Mouse (Mus musculus): ENCODE results near the gene Commd4. TPM values are rescaled to one million over a fixed set of nuclear protein-coding genes. Genes with fewer than 3 reads are reported as not detected.
A peak's percentile ranks its signal among the peaks of the same experiment; 100 is the strongest.

Commd4 gene
- polyA plus RNA-seq, 1 experiment = 97.6 TPM

- H3K27ac ChIP-seq (ENCODE audit: control insufficient read depth, insufficient read depth, low read depth, low read length, poor library complexity) = peak within 1 kb of the TSS; percentile 81
- no peaks in the 10 kb centered on the region; the same call in 1 of the 2 replicates for H3K4me1 ChIP-seq (ENCODE audit: control insufficient read depth, insufficient read depth, low read length)
- TF ChIP-seq CTCF (IDR thresholded peaks at IDR 0.05; ENCODE audit: control insufficient read depth, insufficient read depth, low read length) = 0 out of 2 replicates have a peak, but pooled peaks have one; percentile 12
- peak; percentile 82 for TF ChIP-seq POLR2A (IDR thresholded peaks at IDR 0.05; ENCODE audit: borderline replicate concordance, control insufficient read depth, low read depth, low read length)
- peak within 1 kb of the TSS; percentile 70 for H3K4me3 ChIP-seq (replicated peaks; ENCODE audit: control insufficient read depth, low read depth, low read length)
- WGBS = under 1% methylated on average over 27 of the region's 27 CpGs
Observed at GRCm38 (mm10) chr9:57148144-57148878, 9.8 kb downstream of the Commd4 start, which contains the start of gene Neil1. Gene Neil1, minus strand, starts transcription at chr9:57148305.

DNA sequence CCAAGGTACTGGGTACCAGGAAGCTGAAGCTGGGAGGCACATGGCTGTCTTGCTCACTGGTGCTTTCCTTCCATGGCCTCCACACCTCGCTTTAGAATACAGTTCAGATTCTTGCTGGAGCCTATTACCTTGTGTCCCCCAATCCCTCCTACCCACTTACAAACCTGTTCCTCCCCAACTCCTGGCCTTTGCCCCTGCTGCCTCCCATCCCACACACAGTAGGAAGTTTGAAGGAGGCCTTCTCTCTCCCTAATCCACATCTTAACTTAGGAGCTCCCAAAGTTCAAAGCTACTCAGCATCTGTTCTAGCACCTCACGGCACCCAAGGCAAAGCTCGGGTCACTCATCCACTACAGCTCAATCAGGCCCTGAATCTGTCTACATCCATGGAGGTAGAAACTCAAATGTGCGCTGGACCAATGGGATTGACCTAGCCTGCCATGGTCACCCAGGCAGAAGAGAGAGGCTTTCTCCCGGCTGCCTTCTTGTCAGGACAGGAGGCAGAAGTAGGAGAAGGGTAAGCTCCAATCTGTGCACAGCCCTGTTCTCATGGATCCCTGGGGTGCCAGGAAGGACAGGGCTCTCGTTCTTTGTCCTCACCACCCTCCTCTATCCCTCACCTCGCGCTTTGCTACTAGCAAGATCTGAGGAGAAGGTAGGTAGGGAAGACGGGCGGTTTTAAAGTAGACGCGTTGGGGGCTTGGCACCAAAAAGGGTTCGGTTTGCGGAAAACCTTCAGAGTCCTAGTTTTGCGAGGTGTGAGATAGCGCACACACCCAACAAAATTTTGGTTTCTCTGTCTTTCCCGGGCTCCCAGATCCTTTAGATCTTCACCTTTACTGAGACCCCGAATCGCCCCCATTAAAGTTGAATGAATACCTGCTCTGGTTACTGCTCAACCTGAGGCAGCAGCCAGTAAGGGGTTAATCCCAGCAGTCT is 10.7 kb downstream of the Commd4 start:
- H3K4me1 ChIP-seq (ENCODE audit: control insufficient read depth, insufficient read depth, low read length) = no peaks in the 10 kb centered on the region; the same call in 1 of the 2 replicates
- TF ChIP-seq POLR2A (IDR thresholded peaks at IDR 0.05; ENCODE audit: borderline replicate concordance, control insufficient read depth, low read depth, low read length) = no peak
- no peak for TF ChIP-seq CTCF (IDR thresholded peaks at IDR 0.05; ENCODE audit: control insufficient read depth, insufficient read depth, low read length)
- peak overlapping the region; percentile 70 for H3K4me3 ChIP-seq (replicated peaks; ENCODE audit: control insufficient read depth, low read depth, low read length)
- WGBS = 9% methylated on average over 19 of the region's 19 CpGs
- H3K27ac ChIP-seq (ENCODE audit: control insufficient read depth, insufficient read depth, low read depth, low read length, poor library complexity) = peak overlapping the region; percentile 81

DNA sequence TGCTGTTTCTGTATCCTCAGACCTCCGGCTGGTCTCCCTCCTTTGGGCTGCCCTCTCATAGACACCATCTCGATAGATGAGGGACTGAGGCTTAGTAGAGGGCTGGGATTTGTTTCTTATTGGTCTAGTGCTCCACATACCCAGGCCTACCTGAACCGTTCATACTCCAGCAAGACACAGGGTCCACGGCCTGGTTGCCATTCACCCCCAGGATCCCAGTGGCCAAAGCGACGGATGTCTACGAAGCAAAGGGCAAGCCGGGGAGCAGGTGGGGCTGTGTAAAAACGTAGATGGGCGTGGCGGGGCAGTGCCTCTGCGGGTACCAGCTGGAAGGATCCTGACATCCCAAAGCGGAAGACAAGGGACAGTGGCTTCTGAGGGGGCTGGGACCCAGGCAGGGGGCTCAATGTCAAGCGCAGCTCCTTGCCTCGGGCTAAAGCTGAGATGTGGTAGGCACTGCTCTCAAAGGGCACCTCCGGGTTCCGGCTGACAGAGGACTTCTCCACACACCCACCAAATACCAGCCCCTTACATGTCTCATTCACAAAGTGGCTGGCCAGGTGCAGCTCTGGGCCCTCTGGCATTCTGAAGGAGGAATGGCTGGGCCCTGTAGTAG is 11.6 kb downstream of the Commd4 start:
- Histone ChIP-seq H3K27ac (ENCODE audit: control insufficient read depth, insufficient read depth, low read depth, low read length, poor library complexity) (no peak overlapping the region), H3K4me3 (replicated peaks; ENCODE audit: control insufficient read depth, low read depth, low read length) (no peak overlapping the region), H3K4me1 (ENCODE audit: control insufficient read depth, insufficient read depth, low read length) (no peaks in the 10 kb centered on the region; the same call in 1 of the 2 replicates)
- TF ChIP-seq CTCF (IDR thresholded peaks at IDR 0.05; ENCODE audit: control insufficient read depth, insufficient read depth, low read length) (no peak), POLR2A (IDR thresholded peaks at IDR 0.05; ENCODE audit: borderline replicate concordance, control insufficient read depth, low read depth, low read length) (no peak)
- WGBS = 86% methylated on average over 17 of the region's 17 CpGs

- Histone ChIP-seq H3K4me1 (ENCODE audit: control insufficient read depth, insufficient read depth, low read length) (no peaks in the 10 kb centered on the region; the same call in 1 of the 2 replicates), H3K27ac (ENCODE audit: control insufficient read depth, insufficient read depth, low read depth, low read length, poor library complexity) (no peak overlapping the region), H3K4me3 (replicated peaks; ENCODE audit: control insufficient read depth, low read depth, low read length) (no peak overlapping the region)
- TF ChIP-seq POLR2A (IDR thresholded peaks at IDR 0.05; ENCODE audit: borderline replicate concordance, control insufficient read depth, low read depth, low read length) = no peak
- no peak for TF ChIP-seq CTCF (IDR thresholded peaks at IDR 0.05; ENCODE audit: control insufficient read depth, insufficient read depth, low read length)
- 94% methylated on average over 8 of the region's 8 CpGs for WGBS
Observed at GRCm38 (mm10) chr9:57144830-57145229, 13.3 kb downstream of the Commd4 start.

DNA sequence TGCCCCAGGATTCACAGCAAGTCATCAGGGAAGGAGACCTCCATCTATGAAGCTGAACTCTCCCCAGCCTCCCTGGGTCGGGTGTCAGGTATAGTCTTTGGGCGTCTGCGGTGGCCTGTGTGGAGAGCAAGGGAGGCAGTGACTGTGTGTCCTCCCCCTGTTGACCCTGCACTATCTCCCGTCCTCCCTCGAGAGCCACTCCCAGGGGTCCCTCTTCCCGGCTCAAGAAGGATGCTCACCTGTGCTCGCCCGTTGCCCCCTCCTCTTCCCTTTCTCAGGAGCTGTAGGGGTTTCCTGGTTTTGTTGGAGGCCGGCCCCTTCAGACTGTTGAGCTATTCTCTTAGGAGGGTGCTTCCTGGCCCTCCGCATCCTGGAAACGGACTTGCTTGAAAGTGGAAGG is 14.9 kb downstream of the Commd4 start:
- Histone ChIP-seq H3K4me3 (replicated peaks; ENCODE audit: control insufficient read depth, low read depth, low read length) (no peak overlapping the region), H3K27ac (ENCODE audit: control insufficient read depth, insufficient read depth, low read depth, low read length, poor library complexity) (no peak overlapping the region), H3K4me1 (ENCODE audit: control insufficient read depth, insufficient read depth, low read length) (no peaks in the 10 kb centered on the region; the same call in 1 of the 2 replicates)
- no peak for TF ChIP-seq POLR2A (IDR thresholded peaks at IDR 0.05; ENCODE audit: borderline replicate concordance, control insufficient read depth, low read depth, low read length)
- TF ChIP-seq CTCF (IDR thresholded peaks at IDR 0.05; ENCODE audit: control insufficient read depth, insufficient read depth, low read length) = no peak
- WGBS = 88% methylated on average over 11 of the region's 11 CpGs

GRCm38 (mm10) chr9:57141417-57142353 is 16.4 kb downstream of the Commd4 start:
- 78% methylated on average over 17 of the region's 17 CpGs for WGBS
- Histone ChIP-seq H3K27ac (ENCODE audit: control insufficient read depth, insufficient read depth, low read depth, low read length, poor library complexity) (no peak overlapping the region), H3K4me1 (ENCODE audit: control insufficient read depth, insufficient read depth, low read length) (no peaks in the 10 kb centered on the region), H3K4me3 (replicated peaks; ENCODE audit: control insufficient read depth, low read depth, low read length) (no peak overlapping the region)
- TF ChIP-seq POLR2A (IDR thresholded peaks at IDR 0.05; ENCODE audit: borderline replicate concordance, control insufficient read depth, low read depth, low read length) = no peak
- no peak for TF ChIP-seq CTCF (IDR thresholded peaks at IDR 0.05; ENCODE audit: control insufficient read depth, insufficient read depth, low read length)

GRCm38 (mm10) chr9:57139571-57139970 is 18.6 kb downstream of the Commd4 start:
- 90% methylated on average over 5 of the region's 5 CpGs for WGBS
- TF ChIP-seq POLR2A (IDR thresholded peaks at IDR 0.05; ENCODE audit: borderline replicate concordance, control insufficient read depth, low read depth, low read length) = no peak
- no peak for TF ChIP-seq CTCF (IDR thresholded peaks at IDR 0.05; ENCODE audit: control insufficient read depth, insufficient read depth, low read length)
- Histone ChIP-seq H3K4me3 (replicated peaks; ENCODE audit: control insufficient read depth, low read depth, low read length) (no peak overlapping the region), H3K4me1 (ENCODE audit: control insufficient read depth, insufficient read depth, low read length) (no peaks in the 10 kb centered on the region), H3K27ac (ENCODE audit: control insufficient read depth, insufficient read depth, low read depth, low read length, poor library complexity) (no peak overlapping the region)

Data from bone marrow, adult 2 months (tissue).